Comparison of ENCODE assay signal across 16 mouse cellular contexts in genomic region chr11:118676364-118676763, GRCm38 (mm10).
"Had no signal": no experiment of that assay in that cellular context is flagged by ENCODE, and none has a peak within 500 bp of the region (broad histone marks: within the 10 kb centered on the region; RNA-seq: fewer than 3 reads in every experiment).

No protein-coding gene starts in this region.

- DNase-seq: retina, postnatal 1 day; right cerebral cortex, adult 18-20 months; right cerebral cortex, postnatal 14 days; right cerebral cortex, postnatal 25 days; right cerebral cortex, postnatal 4 days; spleen, adult 18-20 months; thymus, adult 18-20 months; thymus, adult 2 months; thymus, postnatal 14 days; thymus, postnatal 25 days; thymus, postnatal 36 days; thymus, postnatal 4 days had no signal

- H3K9me3 ChIP-seq: neural tube, embryonic 12.5 days; neural tube, embryonic 13.5 days; stomach, embryonic 15.5 days had no signal

- H3K9ac ChIP-seq: neural tube, embryonic 12.5 days; neural tube, embryonic 13.5 days; stomach, embryonic 15.5 days had no signal

- H3K4me1 ChIP-seq: stomach, embryonic 15.5 days had no signal

- H3K27me3 ChIP-seq: neural tube, embryonic 12.5 days; neural tube, embryonic 13.5 days had no signal

- H3K4me2 ChIP-seq: neural tube, embryonic 12.5 days; neural tube, embryonic 13.5 days; stomach, embryonic 15.5 days had no signal

- H3K4me3 ChIP-seq: neural tube, embryonic 12.5 days; neural tube, embryonic 13.5 days; stomach, embryonic 15.5 days had no signal

- H3K27ac ChIP-seq: neural tube, embryonic 12.5 days; neural tube, embryonic 13.5 days; stomach, embryonic 15.5 days; stomach, postnatal 0 days had no signal

- H3K36me3 ChIP-seq: neural tube, embryonic 12.5 days; neural tube, embryonic 13.5 days; stomach, embryonic 15.5 days had no signal
